Mouse (Mus musculus): ENCODE results near the gene Olfr228.
"Not testable (repeated sequence)": the region's sequence is repeated elsewhere in the genome, so short reads cannot be mapped to it uniquely, and the experiment has no call there.

Gene Olfr228

DNA sequence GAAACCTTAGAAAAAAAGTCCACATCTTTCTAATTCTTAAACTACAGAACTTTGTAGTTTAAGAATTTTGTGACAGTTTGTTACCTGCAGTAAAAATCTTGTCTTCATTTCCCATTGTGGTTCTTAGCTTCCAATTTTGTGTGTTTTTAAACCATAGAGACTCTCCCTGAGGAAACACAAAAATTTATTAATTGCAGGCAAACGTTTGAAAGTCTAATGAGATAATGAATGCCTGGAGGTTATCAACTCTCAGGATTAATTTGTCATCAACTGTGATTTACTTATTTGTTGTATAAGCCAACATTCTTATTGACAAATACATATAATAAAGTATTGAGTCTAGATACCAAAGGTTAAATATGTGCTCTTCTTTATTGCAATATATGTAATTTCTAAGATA, at the start of gene Olfr228:
Olfr228 (minus strand) TSS at position 101 of the 400 bp plus-strand sequence.
- no peak for DNase-seq (ENCODE audit: low spot score)

DNA sequence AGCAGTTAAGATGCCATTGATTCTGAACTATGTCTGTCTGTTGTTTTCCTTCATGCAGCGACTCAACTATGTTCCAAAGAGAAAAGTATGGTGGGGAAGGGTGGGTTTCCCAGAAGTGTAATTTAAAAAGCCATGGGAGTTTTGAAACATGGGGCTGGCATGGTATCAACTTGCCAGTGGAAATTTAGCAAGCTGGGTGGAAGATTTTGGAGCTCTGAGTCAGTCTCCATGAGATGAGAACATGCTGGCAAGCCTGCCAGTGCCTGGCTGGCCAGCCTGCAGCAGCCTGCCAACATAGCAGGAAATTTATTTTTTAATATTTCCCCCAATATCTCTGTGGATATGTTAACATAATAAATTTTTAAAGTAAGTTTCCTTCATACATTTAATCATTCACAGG, 43.8 kb upstream of the Olfr228 start:
- DNase-seq (ENCODE audit: low spot score): peak; percentile 30

DNA sequence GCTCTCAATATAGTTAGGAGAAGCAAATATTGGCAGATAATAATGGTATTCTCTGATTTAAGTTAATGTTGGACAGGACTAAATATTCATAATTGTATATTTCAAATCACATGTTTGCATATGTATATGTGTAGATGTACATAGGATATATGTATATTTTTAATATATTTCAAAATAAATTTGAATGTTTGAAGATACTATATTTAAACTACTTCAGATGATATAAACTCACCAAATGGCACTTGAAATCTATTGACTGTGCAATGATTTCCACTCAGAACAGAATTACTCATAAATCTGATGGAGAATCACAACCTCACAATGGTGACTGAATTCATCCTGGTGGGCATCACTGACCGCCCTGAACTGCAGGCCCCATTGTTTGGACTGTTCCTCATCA, 21.0 kb upstream of the Olfr228 start, which contains the start of gene Olfr1076:
Olfr1076 (plus strand) TSS at position 301 of the 400 bp plus-strand sequence.
- DNase-seq (ENCODE audit: low spot score): no peak

DNA sequence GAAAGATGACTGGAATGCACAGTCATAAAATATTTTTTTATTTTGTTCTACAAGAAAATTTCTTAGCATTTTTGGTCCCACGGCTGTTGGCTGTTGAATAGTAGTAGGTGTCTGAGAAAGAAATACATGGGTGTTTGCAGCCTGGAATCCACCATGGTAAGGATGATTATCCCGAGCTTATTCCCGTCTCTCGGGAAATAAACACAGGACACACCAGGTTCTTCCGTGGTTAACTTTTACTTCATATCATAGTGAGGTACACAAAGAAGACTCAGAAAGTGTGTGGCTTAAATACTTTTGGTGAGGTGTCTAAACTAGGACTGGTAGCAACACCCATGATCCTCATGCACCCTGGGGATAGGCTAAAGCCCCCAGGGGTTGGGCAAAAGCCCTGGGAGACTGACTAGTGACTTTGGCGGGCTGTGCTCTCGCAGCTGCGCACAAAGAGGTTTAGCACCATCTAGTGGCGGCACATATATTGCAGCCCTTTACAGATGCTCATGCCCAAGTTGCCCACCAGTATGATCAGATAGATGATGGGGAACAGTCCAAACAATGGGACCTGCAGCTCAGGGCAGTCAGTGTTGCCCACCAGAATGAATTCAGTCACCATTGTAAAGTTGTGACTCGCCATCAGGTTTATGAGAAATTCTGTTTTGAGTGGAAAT, 22.6 kb downstream of the Olfr228 start:
- DNase-seq (ENCODE audit: low spot score): peak; percentile 57

DNA sequence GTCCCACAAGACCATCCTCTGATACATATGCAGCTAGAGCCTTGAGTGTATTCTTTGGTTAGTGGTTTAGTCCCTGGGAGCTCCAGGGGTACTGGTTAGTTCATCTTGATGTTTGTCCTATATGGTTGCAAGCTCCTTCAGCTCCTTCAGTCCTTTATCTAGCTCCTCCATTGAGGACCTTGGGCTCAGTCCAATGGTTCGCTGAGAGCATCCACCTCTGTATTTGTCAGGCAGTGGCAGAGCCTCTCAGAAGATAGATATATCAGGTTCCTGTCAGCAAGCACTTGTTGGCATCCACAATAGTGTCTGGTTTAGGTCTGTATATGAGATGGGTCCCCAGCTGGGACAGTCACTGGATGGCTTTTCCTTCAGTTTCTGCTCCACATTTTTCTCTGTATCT, 26.8 kb downstream of the Olfr228 start:
- DNase-seq (ENCODE audit: low spot score): no peak

DNA sequence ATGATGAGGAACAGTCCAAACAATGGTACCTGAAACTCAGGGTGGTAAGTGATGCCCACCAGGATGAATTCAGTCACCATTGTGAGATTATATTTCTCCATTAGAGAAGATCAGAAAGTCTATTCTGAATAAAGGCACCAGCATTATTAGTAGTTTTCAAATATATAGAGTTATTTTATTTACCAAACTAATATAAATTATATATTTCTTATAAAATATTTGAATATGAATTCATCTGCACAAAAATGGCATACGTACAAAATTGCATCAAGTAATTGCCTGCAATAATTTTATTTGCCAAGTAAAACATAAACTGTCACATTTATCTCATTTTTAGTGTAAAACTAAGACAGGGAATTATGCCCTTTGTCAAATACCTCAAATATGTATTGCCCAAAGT, 31.0 kb downstream of the Olfr228 start, which contains the start of gene Olfr1066:
Olfr1066 (minus strand) TSS at position 101 of the 400 bp plus-strand sequence.
- no peak for DNase-seq (ENCODE audit: low spot score)

DNA sequence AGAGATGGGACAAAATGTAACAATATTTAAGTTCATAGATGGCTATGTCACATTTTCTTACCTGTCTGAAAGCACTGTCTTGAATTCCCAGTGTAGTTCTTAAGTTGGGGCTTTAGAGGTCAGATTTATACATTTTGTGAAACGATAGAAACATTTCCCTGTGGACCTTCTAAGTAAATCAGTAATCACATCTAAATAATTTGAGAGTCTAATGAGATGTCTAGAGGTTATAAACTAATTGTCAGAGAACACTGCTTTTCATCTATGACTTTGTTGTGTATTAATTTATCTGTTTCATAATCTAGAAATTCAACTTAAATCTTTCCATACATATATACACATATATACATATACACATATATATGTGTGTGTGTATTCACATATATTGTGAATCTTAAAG, 36.7 kb downstream of the Olfr228 start, which contains the start of gene Olfr1065:
Olfr1065 (minus strand) TSS at position 101 of the 400 bp plus-strand sequence.
- not testable (repeated sequence) for DNase-seq (ENCODE audit: low spot score)

- not testable (repeated sequence) for DNase-seq (ENCODE audit: low spot score)
These were observed 45.1 kb downstream of the Olfr228 start for GRCm38 (mm10) chr2:86442101-86442500.
